Comparison of ENCODE assay signal across 11 mouse cellular contexts in the genomic region with DNA sequence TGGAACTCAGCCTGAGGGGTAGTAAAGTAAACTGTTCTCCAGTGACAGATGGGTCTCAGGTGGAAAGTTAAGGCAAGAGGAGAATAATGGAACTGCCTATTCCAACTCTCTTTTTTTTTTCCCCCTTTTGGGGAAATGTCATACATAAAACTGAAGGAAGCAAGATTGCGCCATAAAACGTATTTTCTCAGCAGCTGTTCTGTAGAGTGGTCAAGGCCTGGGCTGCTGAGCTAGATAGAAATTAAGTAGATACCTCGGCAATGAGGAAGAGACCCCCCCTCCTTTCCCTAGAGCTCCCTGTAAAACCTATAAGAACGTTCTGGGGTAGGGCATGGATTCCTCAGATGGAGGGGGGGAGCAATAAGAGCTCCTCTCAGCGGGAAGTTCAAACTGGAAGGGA.
"Had no signal": no experiment of that assay in that cellular context is flagged by ENCODE, and none has a peak within 500 bp of the region (broad histone marks: within the 10 kb centered on the region; RNA-seq: fewer than 3 reads in every experiment).

No protein-coding gene starts in this region.

- H3K4me1 ChIP-seq: midbrain, embryonic 12.5 days had no signal

- H3K27me3 ChIP-seq: limb, embryonic 12.5 days; megakaryocyte, embryonic 14.5 days; midbrain, embryonic 12.5 days had no signal

- DNase-seq: kidney, adult 18-20 months; liver; lung, embryonic 14.5 days; right cerebral cortex, postnatal 14 days; thymus, postnatal 36 days had no signal

- H3K4me3 ChIP-seq: layer of hippocampus, adult 2 months; limb, embryonic 12.5 days; megakaryocyte, embryonic 14.5 days; midbrain, embryonic 12.5 days had no signal

- H3K27ac ChIP-seq: layer of hippocampus, adult 2 months; limb, embryonic 12.5 days; liver, embryonic 14.5 days; midbrain, embryonic 12.5 days had no signal

- H3K36me3 ChIP-seq: limb, embryonic 12.5 days; midbrain, embryonic 12.5 days had no signal

- H3K9me3 ChIP-seq: limb, embryonic 12.5 days; megakaryocyte, embryonic 14.5 days; midbrain, embryonic 12.5 days had no signal

- H3K4me2 ChIP-seq: limb, embryonic 12.5 days; lung, embryonic 14.5 days; midbrain, embryonic 12.5 days had no signal

- ATAC-seq: midbrain, embryonic 16.5 days had no signal

- H3K9ac ChIP-seq: limb, embryonic 12.5 days; liver, embryonic 14.5 days; lung, embryonic 14.5 days; midbrain, embryonic 12.5 days had no signal
